Mouse (Mus musculus) heart, postnatal 4 days (tissue): ENCODE measurements at regions not wholly inside any gene's neighbourhood (a gene's known extent, or its start where the extent isn't known, plus 50 kb on each side); places are given as distances from the start of the nearest gene placed in this dataset.

Source experiments
- DNase-seq: peaks from one replicate; pipeline ENCODE4 v3.0.0; 2021

- DNase-seq, result no peak
Observed at GRCm38 (mm10) chr16:15175516-15175915, 141.7 kb upstream of the Gm21897 start.

DNA sequence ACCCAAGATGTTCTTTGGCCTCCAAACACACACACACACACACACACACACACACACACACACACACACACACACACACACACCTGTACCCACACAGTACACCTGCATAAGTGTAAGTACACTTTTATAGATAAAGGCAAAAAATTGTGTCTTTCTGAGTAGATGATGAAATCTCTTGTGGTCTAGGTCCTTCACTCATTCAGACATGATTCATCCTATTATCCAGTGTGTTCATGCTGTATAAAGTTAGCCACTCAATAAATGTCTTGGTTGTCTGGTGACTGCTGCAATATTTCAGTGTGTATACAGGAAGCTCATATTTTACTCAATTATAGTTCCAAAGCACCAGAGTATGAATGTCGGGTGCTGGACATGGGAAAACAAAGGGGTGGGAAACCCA lies 131.5 kb upstream of the Gm21897 start:
- DNase-seq, result no peak

- peak; percentile 79 for DNase-seq
Observed at GRCm38 (mm10) chr16:15194926-15195711, 122.1 kb upstream of the Gm21897 start.

DNA sequence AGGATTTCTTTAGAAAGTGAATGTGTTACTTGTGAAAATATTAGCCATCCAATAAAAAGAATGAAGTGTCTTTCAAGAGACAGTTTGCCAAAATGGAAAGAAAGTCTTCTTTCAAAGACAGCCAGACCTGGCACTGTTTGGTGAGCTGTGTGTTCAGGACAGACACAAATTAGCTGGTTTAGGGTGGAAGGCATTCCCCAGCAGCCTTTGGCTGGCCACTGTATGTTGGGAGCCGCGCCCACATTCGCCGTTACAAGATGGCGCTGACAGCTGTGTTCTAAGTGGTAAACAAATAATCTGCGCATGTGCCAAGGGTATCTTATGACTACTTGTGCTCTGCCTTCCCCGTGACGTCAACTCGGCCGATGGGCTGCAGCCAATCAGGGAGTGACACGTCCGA lies 121.3 kb upstream of the Gm21897 start:
- peak; percentile 24 for DNase-seq

- no peak for DNase-seq
Observed at GRCm38 (mm10) chr16:15196855-15197254, 120.4 kb upstream of the Gm21897 start.

GRCm38 (mm10) chr16:15215921-15216320 lies 101.3 kb upstream of the Gm21897 start:
- no peak for DNase-seq

GRCm38 (mm10) chr16:15220961-15221547 lies 96.2 kb upstream of the Gm21897 start:
- DNase-seq, result no peak

GRCm38 (mm10) chr16:15237836-15238235 lies 79.4 kb upstream of the Gm21897 start:
- no peak for DNase-seq

- no peak for DNase-seq
Observed at GRCm38 (mm10) chr16:15238449-15238848, 78.8 kb upstream of the Gm21897 start.

- no peak for DNase-seq
Observed at GRCm38 (mm10) chr16:15250186-15250585, 67.1 kb upstream of the Gm21897 start.

DNA sequence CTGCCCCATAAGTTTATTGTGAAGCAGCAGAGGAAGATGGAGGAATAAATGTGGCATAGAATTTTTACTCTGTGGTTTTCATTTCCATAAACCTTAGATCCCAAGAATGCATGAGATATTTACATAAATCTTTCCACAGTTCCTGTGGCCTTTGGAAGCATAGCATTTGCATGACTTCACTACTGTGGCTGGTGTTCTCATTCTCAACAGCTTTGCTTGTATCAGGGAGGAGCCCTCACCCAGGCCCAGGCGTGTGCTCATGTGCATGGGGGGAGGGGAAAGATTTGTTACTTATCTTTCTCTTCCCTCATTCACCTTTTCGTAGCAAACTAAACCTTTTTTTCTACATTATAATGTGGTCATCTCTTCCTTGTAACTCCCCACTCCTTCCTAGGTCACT lies 65.6 kb upstream of the Gm21897 start:
- no peak for DNase-seq

DNA sequence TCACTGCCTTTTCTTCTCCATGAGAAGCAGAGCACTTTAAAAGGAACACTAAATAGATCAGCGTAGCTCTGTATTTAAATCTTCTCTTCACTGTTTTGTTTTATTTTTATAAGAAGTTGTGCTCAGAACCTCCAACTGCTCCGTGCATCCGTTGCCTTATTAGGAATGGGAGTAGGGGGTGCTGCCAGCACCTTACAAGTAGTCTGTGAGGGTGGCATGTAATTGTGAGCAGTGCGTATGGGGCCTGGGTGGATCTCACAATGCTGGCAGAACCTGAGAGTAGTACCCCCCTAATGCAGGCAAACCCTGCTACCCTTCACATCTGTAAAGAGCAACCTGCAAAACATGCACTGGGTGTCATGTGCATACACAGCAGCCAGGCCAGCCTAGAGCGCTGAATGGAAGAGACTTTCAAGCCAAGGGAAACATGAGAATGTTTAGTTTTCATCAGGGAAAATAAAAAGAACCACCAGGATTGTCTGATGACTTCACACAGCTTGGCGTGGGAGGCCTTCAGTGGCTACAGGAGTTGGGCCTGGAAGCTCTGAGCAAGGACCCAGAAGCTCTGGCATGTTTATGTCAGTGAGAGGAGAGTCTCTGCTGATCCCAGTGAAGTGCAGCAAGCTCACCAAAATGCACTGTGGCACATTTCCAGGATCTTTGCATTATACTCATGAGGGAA lies 64.5 kb upstream of the Gm21897 start:
- peak; percentile 48 for DNase-seq

- no peak for DNase-seq
Observed at GRCm38 (mm10) chr16:15253348-15253693, 63.9 kb upstream of the Gm21897 start.

GRCm38 (mm10) chr16:15254669-15255068 lies 62.6 kb upstream of the Gm21897 start:
- no peak for DNase-seq

DNA sequence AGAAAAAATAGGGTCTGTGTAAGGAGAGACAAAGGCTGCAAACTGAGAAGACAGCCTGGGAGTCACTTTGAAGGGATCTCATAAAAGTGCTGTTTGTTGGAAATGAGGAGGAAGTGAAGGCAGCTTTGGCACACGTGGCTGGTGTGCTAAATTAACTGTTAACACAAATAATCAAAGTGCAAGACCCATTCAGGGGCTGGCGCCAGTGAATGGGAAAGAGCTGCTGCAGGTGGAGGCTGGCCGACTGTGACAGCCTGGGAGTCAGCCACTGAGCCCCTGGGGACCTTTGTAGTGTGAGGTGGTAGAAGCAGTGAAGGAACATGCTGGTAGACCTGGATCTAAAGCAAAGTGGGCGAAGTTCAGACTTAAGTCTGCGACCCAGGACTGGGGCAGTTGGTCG lies 57.8 kb upstream of the Gm21897 start:
- no peak for DNase-seq

GRCm38 (mm10) chr16:15260069-15260468 lies 57.2 kb upstream of the Gm21897 start:
- DNase-seq, result peak; percentile 28
